Mouse (Mus musculus) cerebellum, adult 18-20 months (tissue): ENCODE results near the gene Pcbp3.

ENCODE experiments used
- DNase-seq, 2 experiments: peaks; one replicate each; pipeline ENCODE4 v3.0.0; 2021

The Pcbp3 gene

GRCm38 (mm10) chr10:76924441-76924840, 37.2 kb downstream of the Pcbp3 start:
- no peak for DNase-seq

GRCm38 (mm10) chr10:76918086-76918485, 43.6 kb downstream of the Pcbp3 start:
- DNase-seq = no peak

- DNase-seq = no peak
Observed at GRCm38 (mm10) chr10:76906434-76906833, 55.3 kb downstream of the Pcbp3 start.

GRCm38 (mm10) chr10:76905935-76906341, 55.7 kb downstream of the Pcbp3 start:
- no peak for DNase-seq

- no peak for DNase-seq
Observed at GRCm38 (mm10) chr10:76903694-76904093, 58.0 kb downstream of the Pcbp3 start.

GRCm38 (mm10) chr10:76903099-76903498, 58.6 kb downstream of the Pcbp3 start:
- DNase-seq = no peak

- peak; percentile 55 to 64 for DNase-seq
Observed at GRCm38 (mm10) chr10:76902588-76902987, 59.1 kb downstream of the Pcbp3 start.

GRCm38 (mm10) chr10:76898428-76898827, 63.3 kb downstream of the Pcbp3 start:
- no peak for DNase-seq

GRCm38 (mm10) chr10:76891456-76891855, 70.2 kb downstream of the Pcbp3 start:
- DNase-seq = no peak

GRCm38 (mm10) chr10:76883442-76884244, 78.0 kb downstream of the Pcbp3 start:
- no peak for DNase-seq

GRCm38 (mm10) chr10:76882644-76883441, 78.8 kb downstream of the Pcbp3 start:
- peak; percentile 81 to 85 for DNase-seq

- DNase-seq = peak; percentile 65 to 76
Observed at GRCm38 (mm10) chr10:76881900-76882299, 79.8 kb downstream of the Pcbp3 start.

GRCm38 (mm10) chr10:76875310-76875709, 86.4 kb downstream of the Pcbp3 start:
- no peak for DNase-seq

GRCm38 (mm10) chr10:76874879-76875278, 86.8 kb downstream of the Pcbp3 start:
- DNase-seq = peak in 1 of 2 experiments; percentile 35

GRCm38 (mm10) chr10:76874398-76874797, 87.3 kb downstream of the Pcbp3 start:
- no peak for DNase-seq

- peak; percentile 62 to 75 for DNase-seq
Observed at GRCm38 (mm10) chr10:76873948-76874347, 87.7 kb downstream of the Pcbp3 start.

GRCm38 (mm10) chr10:76872736-76873135, 89.0 kb downstream of the Pcbp3 start:
- peak; percentile 33 for DNase-seq

- DNase-seq = no peak
Observed at GRCm38 (mm10) chr10:76865936-76866335, 95.8 kb downstream of the Pcbp3 start.

GRCm38 (mm10) chr10:76860998-76861397, 100.7 kb downstream of the Pcbp3 start:
- no peak for DNase-seq

- DNase-seq = no peak
Observed at GRCm38 (mm10) chr10:76859355-76860127, 102.1 kb downstream of the Pcbp3 start.

- DNase-seq = no peak
Observed at GRCm38 (mm10) chr10:76857879-76858278, 103.8 kb downstream of the Pcbp3 start.

- peak in 1 of 2 experiments; percentile 30 for DNase-seq
Observed at GRCm38 (mm10) chr10:76846480-76846879, 115.2 kb downstream of the Pcbp3 start.

- DNase-seq = no peak
Observed at GRCm38 (mm10) chr10:76844901-76845300, 116.8 kb downstream of the Pcbp3 start.
